Mouse (Mus musculus): Measurements from ENCODE around the gene Diaph2.
"Not testable (repeated sequence)": the region's sequence is repeated elsewhere in the genome, so short reads cannot be mapped to it uniquely, and the experiment has no call there.

Gene Diaph2

GRCm38 (mm10) chrX:129831903-129832302 lies 82.4 kb downstream of the Diaph2 start:
- no peak for DNase-seq (ENCODE audit: low read depth, low spot score)

DNA sequence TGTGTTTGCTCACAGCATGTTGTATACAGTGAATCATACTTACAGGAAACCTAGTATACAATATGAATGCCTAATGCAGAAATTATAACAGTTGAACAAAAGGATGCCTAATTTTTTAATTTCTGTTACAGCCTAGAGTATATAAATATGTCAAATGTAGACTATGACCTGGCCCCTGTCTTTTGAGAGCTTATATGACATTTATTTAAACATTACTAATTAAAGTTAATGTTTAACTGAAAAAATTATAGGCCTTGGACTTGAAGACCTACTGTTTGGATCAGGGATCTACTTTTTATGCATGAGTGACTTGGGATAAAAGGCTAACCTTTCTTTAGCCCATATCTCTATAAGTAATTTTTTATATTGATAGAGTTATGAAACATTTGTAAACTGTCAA lies 84.3 kb downstream of the Diaph2 start:
- DNase-seq (ENCODE audit: low read depth, low spot score), result no peak

- peak; percentile 38 for DNase-seq (ENCODE audit: low read depth, low spot score)
Measured at GRCm38 (mm10) chrX:129884465-129884864, 134.9 kb downstream of the Diaph2 start.

GRCm38 (mm10) chrX:129925806-129926205 lies 176.3 kb downstream of the Diaph2 start:
- DNase-seq (ENCODE audit: low read depth, low spot score), result peak; percentile 61

- no peak for DNase-seq (ENCODE audit: low read depth, low spot score)
Measured at GRCm38 (mm10) chrX:129974816-129975215, 225.3 kb downstream of the Diaph2 start.

DNA sequence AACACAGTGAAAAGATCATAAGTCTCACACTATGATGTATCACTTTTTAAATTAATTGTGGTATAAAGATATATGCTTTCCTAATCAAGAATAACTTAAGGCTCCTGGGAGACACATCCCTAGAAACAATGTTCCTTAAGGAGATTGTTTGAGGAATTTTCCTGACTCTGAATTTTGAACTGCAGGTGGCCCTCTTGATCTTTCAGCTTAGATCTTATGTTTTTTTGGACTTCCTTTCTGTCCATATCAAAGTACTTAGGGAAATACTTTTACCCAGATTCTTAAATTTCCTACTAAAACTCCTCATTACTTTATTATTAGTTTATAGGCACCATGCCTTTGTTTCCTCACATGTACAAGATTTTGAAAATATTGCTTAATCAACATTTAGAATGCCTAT lies 258.7 kb downstream of the Diaph2 start:
- no peak for DNase-seq (ENCODE audit: low read depth, low spot score)

GRCm38 (mm10) chrX:130019735-130020134 lies 270.2 kb downstream of the Diaph2 start:
- DNase-seq (ENCODE audit: low read depth, low spot score), result no peak

GRCm38 (mm10) chrX:130044525-130044924 lies 295.0 kb downstream of the Diaph2 start:
- no peak for DNase-seq (ENCODE audit: low read depth, low spot score)

DNA sequence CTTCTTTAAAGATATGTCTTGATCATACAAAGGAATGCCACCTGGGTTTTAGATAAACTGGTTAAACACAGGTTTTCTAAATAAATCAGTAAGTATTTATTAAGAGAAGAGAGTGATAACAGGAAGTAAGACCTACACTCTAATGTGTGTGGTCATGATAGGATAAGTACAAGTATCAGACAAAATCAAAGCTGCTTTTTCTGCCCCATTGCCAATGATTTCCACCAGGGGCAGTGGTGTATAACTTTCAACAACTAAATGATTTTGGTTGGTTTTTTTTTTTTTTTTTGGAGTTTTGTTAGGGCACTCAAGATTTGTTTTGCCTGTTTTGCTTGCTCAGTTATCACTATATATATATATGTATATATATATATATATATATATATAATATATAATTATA lies 399.7 kb downstream of the Diaph2 start:
- DNase-seq (ENCODE audit: low read depth, low spot score), result peak; percentile 2

- no peak for DNase-seq (ENCODE audit: low read depth, low spot score)
Measured at GRCm38 (mm10) chrX:130152164-130152563, 402.6 kb downstream of the Diaph2 start.

GRCm38 (mm10) chrX:130173126-130173525 lies 423.6 kb downstream of the Diaph2 start:
- DNase-seq (ENCODE audit: low read depth, low spot score), result no peak

DNA sequence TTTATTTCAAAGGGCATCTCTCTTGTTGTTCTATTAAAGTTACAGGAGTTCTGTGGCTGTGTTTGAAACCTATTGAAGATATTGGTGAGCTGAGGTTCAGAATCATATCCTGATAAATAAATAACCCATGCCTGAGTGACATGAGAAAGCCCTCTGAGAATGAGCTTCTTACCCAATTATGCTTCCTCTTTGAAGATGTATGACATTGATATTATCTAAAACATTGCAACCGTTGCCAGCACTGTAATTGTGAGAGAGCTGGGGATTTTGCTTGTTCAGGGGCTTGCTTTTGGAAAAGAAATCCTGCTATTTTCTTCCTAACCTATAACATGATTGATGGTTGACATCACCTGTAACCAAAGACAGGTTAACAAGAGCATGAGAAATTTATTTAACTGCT lies 438.3 kb downstream of the Diaph2 start:
- DNase-seq (ENCODE audit: low read depth, low spot score), result no peak

DNA sequence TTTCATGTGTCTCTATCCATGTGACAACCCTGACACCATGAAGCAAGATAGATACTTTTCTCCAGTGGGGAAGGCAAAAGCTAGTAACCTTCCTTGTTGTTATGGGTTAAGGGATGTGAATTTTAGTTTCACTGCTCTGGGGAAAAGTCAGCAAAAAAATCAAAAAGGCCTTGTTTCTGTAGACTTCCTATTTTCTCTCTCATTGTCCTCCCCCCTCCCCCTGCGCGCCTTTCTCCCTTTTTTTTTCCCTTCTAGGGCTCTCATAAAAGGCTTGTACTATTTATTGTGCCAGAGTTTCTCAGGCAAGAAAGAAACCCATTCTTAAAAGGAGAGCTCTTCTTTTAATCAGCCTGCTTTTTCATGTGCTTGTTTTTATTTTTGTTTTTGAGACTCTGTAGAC lies 438.9 kb downstream of the Diaph2 start:
- no peak for DNase-seq (ENCODE audit: low read depth, low spot score)

- DNase-seq (ENCODE audit: low read depth, low spot score), result no peak
Measured at GRCm38 (mm10) chrX:130189250-130189649, 439.7 kb downstream of the Diaph2 start.

GRCm38 (mm10) chrX:130197412-130197811 lies 447.9 kb downstream of the Diaph2 start:
- not testable (repeated sequence) for DNase-seq (ENCODE audit: low read depth, low spot score)

- DNase-seq (ENCODE audit: low read depth, low spot score), result no peak
Measured at GRCm38 (mm10) chrX:130205243-130205642, 455.7 kb downstream of the Diaph2 start.

- no peak for DNase-seq (ENCODE audit: low read depth, low spot score)
Measured at GRCm38 (mm10) chrX:130212227-130212626, 462.7 kb downstream of the Diaph2 start.

DNA sequence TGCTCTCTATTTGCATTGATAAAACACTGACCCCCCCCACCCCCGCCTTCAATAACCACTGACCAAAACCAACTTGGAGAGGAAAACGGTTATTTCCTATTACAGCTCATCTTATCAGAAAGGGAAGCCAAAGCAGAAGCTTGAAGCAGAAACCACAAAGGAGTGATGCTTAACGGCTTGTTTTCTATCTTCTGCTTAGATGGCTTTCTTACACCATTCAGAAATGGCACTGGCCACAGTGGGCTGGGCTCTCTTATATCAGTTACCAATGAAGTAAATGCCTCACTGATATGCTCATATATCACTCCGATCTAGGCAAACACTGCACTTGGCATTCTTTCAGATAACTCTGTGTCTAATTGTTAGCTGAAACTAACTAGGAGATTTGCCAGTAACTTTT lies 463.2 kb downstream of the Diaph2 start:
- no peak for DNase-seq (ENCODE audit: low read depth, low spot score)

- no peak for DNase-seq (ENCODE audit: low read depth, low spot score)
Measured at GRCm38 (mm10) chrX:130230045-130230444, 480.5 kb downstream of the Diaph2 start.

DNA sequence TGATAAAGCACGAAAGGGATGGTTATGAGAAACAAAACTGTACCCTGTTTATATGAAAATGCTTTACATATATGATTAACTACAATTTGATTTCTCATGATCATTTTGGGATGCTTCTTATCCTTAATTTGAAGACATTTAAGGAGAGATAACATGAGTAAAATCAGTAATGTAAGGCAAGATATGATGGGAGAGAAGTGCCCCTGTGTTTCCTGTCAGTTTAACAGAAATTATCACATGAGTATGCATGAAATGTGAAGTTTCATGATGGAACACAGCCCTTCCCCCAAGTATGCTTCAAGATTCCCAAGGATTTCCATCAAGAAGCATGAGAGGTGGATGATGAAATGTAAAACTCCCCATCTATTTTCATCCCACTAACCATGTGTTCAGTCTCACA lies 485.6 kb downstream of the Diaph2 start:
- DNase-seq (ENCODE audit: low read depth, low spot score), result no peak

GRCm38 (mm10) chrX:130246652-130247051 lies 497.1 kb downstream of the Diaph2 start:
- no peak for DNase-seq (ENCODE audit: low read depth, low spot score)

DNA sequence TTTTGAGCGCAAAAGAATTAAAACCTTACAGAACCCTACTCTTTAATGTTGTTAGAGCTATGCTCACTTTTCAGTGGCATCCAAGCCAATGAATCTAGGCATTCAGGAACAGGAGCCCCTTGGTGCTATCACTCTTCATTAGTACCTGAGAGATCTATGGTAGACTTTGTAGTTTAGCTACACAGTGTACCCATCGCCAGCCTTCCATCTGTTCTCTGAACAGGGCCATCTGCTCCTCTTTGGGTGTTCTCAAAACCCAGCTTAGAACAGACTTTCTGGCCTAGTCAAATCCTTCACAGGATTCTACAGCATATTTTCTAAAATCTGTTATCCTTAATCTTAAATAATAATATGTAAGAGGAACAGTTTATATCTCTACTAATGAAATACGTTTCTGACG lies 504.1 kb downstream of the Diaph2 start:
- DNase-seq (ENCODE audit: low read depth, low spot score), result no peak

DNA sequence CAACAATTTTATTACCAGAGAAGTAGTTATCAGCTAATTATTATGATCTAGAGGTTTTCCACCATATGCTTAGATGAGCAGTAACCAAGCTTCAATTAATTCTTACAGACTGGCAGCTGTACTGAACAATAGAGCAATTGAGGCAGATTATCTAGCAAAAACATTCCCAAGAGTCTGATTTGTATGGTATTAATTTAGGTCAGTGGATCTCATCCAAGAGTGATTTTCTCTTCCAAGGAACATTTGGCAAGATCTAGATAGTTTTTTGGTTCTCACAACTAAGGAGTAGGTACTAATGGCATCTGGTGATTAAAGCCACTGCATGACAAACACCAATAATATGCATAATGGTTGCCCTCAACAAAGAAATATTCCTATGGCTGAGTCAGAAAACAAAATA lies 516.2 kb downstream of the Diaph2 start:
- no peak for DNase-seq (ENCODE audit: low read depth, low spot score)

GRCm38 (mm10) chrX:130279144-130279543 lies 529.6 kb downstream of the Diaph2 start:
- no peak for DNase-seq (ENCODE audit: low read depth, low spot score)

DNA sequence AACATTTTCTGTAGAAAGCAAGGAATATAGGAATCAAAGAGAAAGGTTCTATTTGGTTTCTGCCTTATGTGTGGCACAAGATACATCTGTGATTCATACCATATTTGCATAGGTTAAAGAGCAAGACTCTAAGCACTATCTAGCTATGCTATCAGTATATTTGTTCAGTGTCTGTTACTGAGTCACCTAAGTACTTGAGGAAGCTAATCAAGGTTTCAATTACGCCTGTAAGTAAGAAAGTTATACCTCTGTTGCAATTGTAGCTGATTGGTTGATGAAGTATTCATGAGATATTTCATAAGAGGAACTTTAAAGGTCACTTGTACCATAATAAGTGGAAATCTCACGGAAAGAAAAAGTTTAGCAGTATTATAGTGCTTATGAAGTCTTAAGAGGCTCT lies 531.9 kb downstream of the Diaph2 start:
- no peak for DNase-seq (ENCODE audit: low read depth, low spot score)

Data from R1 (cell line).